Comparison of ENCODE assay signal across 16 mouse cellular contexts in genomic region chr4:10201835-10202234, GRCm38 (mm10).
DNase-seq lines count a peak whose midpoint lies in the region; ATAC-seq and TF ChIP-seq lines count a peak whose summit lies in the region.
"Had no signal": no experiment of that assay in that cellular context is flagged by ENCODE, and none has a peak within 500 bp of the region (broad histone marks: within the 10 kb centered on the region; RNA-seq: fewer than 3 reads in every experiment).

No protein-coding gene starts in this region.

- H3K27ac ChIP-seq in heart, postnatal 0 days (ENCODE audit: low read depth) = no peak overlapping the region
- no peak overlapping the region for H3K27ac ChIP-seq in heart, embryonic 12.5 days (ENCODE audit: poor library complexity, severe bottlenecking)
- H3K27ac ChIP-seq in midbrain, embryonic 11.5 days (ENCODE audit: low read depth, low read length) = no peak overlapping the region
- no peak overlapping the region for H3K27ac ChIP-seq in midbrain, embryonic 10.5 days (replicated peaks)
- no peak overlapping the region for H3K27ac ChIP-seq in embryonic facial prominence, embryonic 13.5 days
- H3K27ac ChIP-seq in stomach, postnatal 0 days (replicated peaks) = no peak overlapping the region
- H3K27ac ChIP-seq: forebrain, embryonic 10.5 days; liver, embryonic 13.5 days had no signal

- DNase-seq in heart, postnatal 0 days (ENCODE audit: low spot score) = no peak
- DNase-seq in midbrain, embryonic 11.5 days (ENCODE audit: low spot score, missing footprints) = no peak
- DNase-seq in midbrain, embryonic 10.5 days (ENCODE audit: low spot score) = no peak
- no peak for DNase-seq in stomach, postnatal 0 days (ENCODE audit: low spot score)
- DNase-seq in layer of hippocampus, adult 8-10 months (ENCODE audit: low spot score in 2 of 2) = no peak
- no peak for DNase-seq in heart, postnatal 4 days
- DNase-seq: adrenal gland, postnatal 14 days; gastrocnemius, postnatal 36 days; liver, embryonic 13.5 days; lung, postnatal 4 days; thymus, postnatal 4 days had no signal

- 45% methylated on average over 3 of the region's 3 CpGs for WGBS in heart, postnatal 0 days
- WGBS in heart, embryonic 12.5 days = 29% methylated on average over 3 of the region's 3 CpGs
- WGBS in midbrain, embryonic 11.5 days = 60% methylated on average over 3 of the region's 3 CpGs
- WGBS in midbrain, embryonic 10.5 days = 53% methylated on average over 3 of the region's 3 CpGs
- WGBS in embryonic facial prominence, embryonic 13.5 days = 15% methylated on average over 3 of the region's 3 CpGs
- 47% methylated on average over 3 of the region's 3 CpGs for WGBS in stomach, postnatal 0 days

- H3K4me1 ChIP-seq in heart, postnatal 0 days (ENCODE audit: control insufficient read depth, insufficient read depth) = no peaks in the 10 kb centered on the region
- 0 out of 2 replicates have a peak, but pooled peaks cover 10% of the 10 kb centered on the region for H3K4me1 ChIP-seq in heart, embryonic 12.5 days (replicated peaks)
- H3K4me1 ChIP-seq in midbrain, embryonic 11.5 days (ENCODE audit: control insufficient read depth, insufficient read depth, low read length) = no peaks in the 10 kb centered on the region
- no peaks in the 10 kb centered on the region for H3K4me1 ChIP-seq in midbrain, embryonic 10.5 days
- peaks cover 9% of the 10 kb centered on the region; the same call in 1 of the 2 replicates for H3K4me1 ChIP-seq in embryonic facial prominence, embryonic 13.5 days
- no peaks in the 10 kb centered on the region for H3K4me1 ChIP-seq in stomach, postnatal 0 days (replicated peaks; ENCODE audit: control insufficient read depth, insufficient read depth)
- H3K4me1 ChIP-seq: forebrain, embryonic 10.5 days; liver, embryonic 13.5 days had no signal

- H3K9me3 ChIP-seq in heart, postnatal 0 days (replicated peaks; ENCODE audit: control insufficient read depth, low read length) = no peaks in the 10 kb centered on the region
- peaks cover 2% of the 10 kb centered on the region; the same call in 1 of the 2 replicates for H3K9me3 ChIP-seq in heart, embryonic 12.5 days (replicated peaks)
- H3K9me3 ChIP-seq in midbrain, embryonic 11.5 days (ENCODE audit: control insufficient read depth, low read length) = no peaks in the 10 kb centered on the region
- no peaks in the 10 kb centered on the region for H3K9me3 ChIP-seq in midbrain, embryonic 10.5 days (replicated peaks)
- no peaks in the 10 kb centered on the region for H3K9me3 ChIP-seq in embryonic facial prominence, embryonic 13.5 days
- no peaks in the 10 kb centered on the region for H3K9me3 ChIP-seq in stomach, postnatal 0 days (ENCODE audit: control insufficient read depth, low read length)
- H3K9me3 ChIP-seq: forebrain, embryonic 10.5 days; liver, embryonic 13.5 days had no signal

- no peak overlapping the region for H3K4me3 ChIP-seq in heart, postnatal 0 days (ENCODE audit: low read depth, low read length)
- H3K4me3 ChIP-seq in heart, embryonic 12.5 days = no peak overlapping the region
- no peak overlapping the region for H3K4me3 ChIP-seq in midbrain, embryonic 11.5 days (ENCODE audit: low read depth, low read length)
- no peak overlapping the region for H3K4me3 ChIP-seq in midbrain, embryonic 10.5 days
- no peak overlapping the region for H3K4me3 ChIP-seq in embryonic facial prominence, embryonic 13.5 days
- H3K4me3 ChIP-seq in stomach, postnatal 0 days (ENCODE audit: low read depth, low read length) = no peak overlapping the region
- H3K4me3 ChIP-seq: forebrain, embryonic 10.5 days; liver, embryonic 13.5 days had no signal

- peak; percentile 26; the same call in 1 of the 2 replicates for TF ChIP-seq CTCF in heart, postnatal 0 days (IDR thresholded peaks at IDR 0.05; ENCODE audit: low read depth)
- TF ChIP-seq CTCF in stomach, postnatal 0 days (IDR thresholded peaks at IDR 0.05; ENCODE audit: low read depth) = peak; percentile 49

- no peak overlapping the region for H3K9ac ChIP-seq in heart, postnatal 0 days (replicated peaks; ENCODE audit: low read depth, low read length)
- H3K9ac ChIP-seq in heart, embryonic 12.5 days = no peak overlapping the region
- no peak overlapping the region for H3K9ac ChIP-seq in midbrain, embryonic 11.5 days (ENCODE audit: low read length)
- H3K9ac ChIP-seq in embryonic facial prominence, embryonic 13.5 days = no peak overlapping the region
- no peak overlapping the region for H3K9ac ChIP-seq in stomach, postnatal 0 days (ENCODE audit: low read length)
- H3K9ac ChIP-seq: liver, embryonic 13.5 days had no signal

- no peaks in the 10 kb centered on the region for H3K36me3 ChIP-seq in heart, postnatal 0 days (replicated peaks; ENCODE audit: control insufficient read depth, insufficient read depth, low read length)
- no peaks in the 10 kb centered on the region for H3K36me3 ChIP-seq in heart, embryonic 12.5 days
- no peaks in the 10 kb centered on the region for H3K36me3 ChIP-seq in midbrain, embryonic 11.5 days (ENCODE audit: control insufficient read depth, insufficient read depth, low read length)
- H3K36me3 ChIP-seq in midbrain, embryonic 10.5 days = no peaks in the 10 kb centered on the region
- no peaks in the 10 kb centered on the region for H3K36me3 ChIP-seq in embryonic facial prominence, embryonic 13.5 days
- H3K36me3 ChIP-seq in stomach, postnatal 0 days (ENCODE audit: control insufficient read depth, insufficient read depth, low read length) = no peaks in the 10 kb centered on the region
- H3K36me3 ChIP-seq: forebrain, embryonic 10.5 days; liver, embryonic 13.5 days had no signal

- no peak overlapping the region for H3K4me2 ChIP-seq in heart, postnatal 0 days (ENCODE audit: low read depth, low read length)
- no peak overlapping the region for H3K4me2 ChIP-seq in heart, embryonic 12.5 days
- no peak overlapping the region for H3K4me2 ChIP-seq in midbrain, embryonic 11.5 days
- H3K4me2 ChIP-seq in embryonic facial prominence, embryonic 13.5 days = peak overlapping the region; percentile 29; the same call in 1 of the 2 replicates
- no peak overlapping the region for H3K4me2 ChIP-seq in stomach, postnatal 0 days (replicated peaks; ENCODE audit: low read depth)
- H3K4me2 ChIP-seq: liver, embryonic 13.5 days had no signal

- no peak for TF ChIP-seq EP300 in heart, postnatal 0 days (IDR thresholded peaks at IDR 0.05; ENCODE audit: low read depth)
- no peak for TF ChIP-seq EP300 in stomach, postnatal 0 days (optimal IDR thresholded peaks at IDR 0.05)

- no peaks in the 10 kb centered on the region for H3K27me3 ChIP-seq in heart, postnatal 0 days (ENCODE audit: control insufficient read depth, insufficient read depth, low read length)
- H3K27me3 ChIP-seq in heart, embryonic 12.5 days (replicated peaks) = no peaks in the 10 kb centered on the region
- H3K27me3 ChIP-seq in midbrain, embryonic 11.5 days (ENCODE audit: control insufficient read depth, insufficient read depth, low read length) = no peaks in the 10 kb centered on the region
- no peaks in the 10 kb centered on the region for H3K27me3 ChIP-seq in midbrain, embryonic 10.5 days (ENCODE audit: low read depth, poor library complexity, severe bottlenecking)
- H3K27me3 ChIP-seq in embryonic facial prominence, embryonic 13.5 days = no peaks in the 10 kb centered on the region
- no peaks in the 10 kb centered on the region for H3K27me3 ChIP-seq in stomach, postnatal 0 days (ENCODE audit: control insufficient read depth, insufficient read depth, low read length)
- H3K27me3 ChIP-seq: liver, embryonic 13.5 days; Patski had no signal

- no peak for ATAC-seq in heart, postnatal 0 days (ENCODE audit: insufficient read depth, low read depth)
- no peak for ATAC-seq in heart, embryonic 12.5 days (ENCODE audit: insufficient number of reproducible peaks, low FRiP score)
- ATAC-seq in midbrain, embryonic 11.5 days (ENCODE audit: low FRiP score) = 0 out of 2 replicates have a peak, but pooled peaks have one; percentile 48
- ATAC-seq in embryonic facial prominence, embryonic 13.5 days (ENCODE audit: insufficient number of reproducible peaks, insufficient read depth, low FRiP score, low TSS enrichment, low read depth) = no peak; the same call in 1 of the 2 replicates
- ATAC-seq in stomach, postnatal 0 days (ENCODE audit: low FRiP score, low TSS enrichment) = no peak
- ATAC-seq: inflammation-experienced regulatory T-cells, adult 6 months; Patski had no signal
